Mouse (Mus musculus): Measurements from ENCODE around the gene Nutf2-ps1.
A peak's percentile ranks its signal among the peaks of the same experiment; 100 is the strongest.
"Not testable (repeated sequence)": the region's sequence is repeated elsewhere in the genome, so short reads cannot be mapped to it uniquely, and the experiment has no call there.

The Nutf2-ps1 gene

DNA sequence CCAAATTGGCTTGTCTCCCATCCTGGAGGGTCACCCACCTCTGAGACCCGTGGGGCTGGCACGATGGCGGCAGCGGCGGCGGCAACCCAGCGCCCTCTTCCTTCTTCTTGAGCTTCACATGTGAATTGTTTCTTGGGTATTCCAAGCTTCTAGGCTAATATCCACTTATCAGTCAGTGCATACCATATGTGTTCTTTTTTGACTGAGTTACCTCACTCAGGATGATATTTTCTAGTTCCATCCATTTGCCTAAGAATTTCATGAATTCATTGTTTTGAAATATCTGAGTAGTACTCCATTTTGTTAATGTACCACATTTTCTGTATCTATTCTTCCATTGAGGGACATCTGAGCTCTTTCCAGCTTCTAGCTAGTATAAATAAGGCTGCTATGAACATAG is at the start of gene Nutf2-ps1:
Nutf2-ps1 (minus strand) TSS at position 101 of the 400 bp plus-strand sequence.
- not testable (repeated sequence) for DNase-seq

DNA sequence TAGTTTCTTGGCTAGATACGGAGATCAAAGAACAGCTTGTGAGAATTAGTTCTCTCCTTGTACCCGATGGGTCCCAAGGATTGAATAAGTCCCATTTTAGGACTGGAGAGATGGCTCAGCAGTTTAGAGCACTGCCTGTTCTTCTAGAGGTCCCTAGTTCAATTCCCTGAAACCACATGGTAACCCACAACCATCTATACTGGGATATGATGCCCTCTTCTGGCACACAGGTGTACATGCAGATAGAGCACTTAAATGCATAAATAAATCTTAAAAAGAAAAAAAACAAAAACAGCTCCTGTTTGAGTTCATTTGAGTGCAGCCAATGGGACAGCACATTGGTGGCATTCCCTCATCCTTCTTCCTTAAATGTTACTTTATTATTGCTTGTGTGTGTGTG is 49.2 kb upstream of the Nutf2-ps1 start:
- no peak for DNase-seq

DNA sequence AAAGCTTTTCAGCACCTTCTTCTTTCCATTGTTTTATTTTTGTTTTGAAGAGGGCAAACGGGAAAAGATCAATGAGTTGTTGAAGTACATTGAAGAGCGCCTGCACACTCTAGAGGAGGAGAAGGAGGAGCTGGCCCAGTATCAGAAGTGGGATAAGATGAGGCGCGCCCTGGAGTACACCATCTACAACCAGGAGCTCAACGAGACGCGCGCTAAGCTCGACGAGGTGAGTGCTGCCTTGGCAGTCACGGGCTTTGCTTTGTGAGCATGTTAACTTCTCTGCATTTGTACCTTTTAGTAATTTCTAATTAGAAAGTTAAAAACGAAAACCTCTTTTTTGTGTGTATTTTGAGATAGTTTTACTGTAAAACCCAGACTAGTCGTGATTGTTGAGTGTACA is 32.8 kb upstream of the Nutf2-ps1 start:
- DNase-seq, result no peak

DNA sequence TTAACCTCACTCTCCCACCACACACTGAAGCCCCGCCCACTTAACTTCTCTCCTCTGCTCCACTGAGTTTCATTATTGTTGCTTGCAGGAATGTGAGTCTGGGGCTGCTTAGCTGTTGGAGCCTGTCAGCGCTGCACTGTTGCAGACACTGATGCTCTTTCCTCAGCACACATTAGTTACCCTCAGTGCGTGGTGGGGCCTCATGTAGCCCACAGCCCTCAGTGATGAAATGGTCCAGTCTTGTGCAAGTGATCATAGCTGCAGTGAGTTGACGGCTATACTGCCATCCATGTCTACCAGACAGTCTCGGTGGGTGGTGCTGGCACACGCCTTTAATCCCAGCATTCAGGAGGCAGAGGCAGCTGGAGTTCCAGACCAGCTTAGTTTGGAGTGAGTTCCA is 20.1 kb upstream of the Nutf2-ps1 start:
- no peak for DNase-seq

DNA sequence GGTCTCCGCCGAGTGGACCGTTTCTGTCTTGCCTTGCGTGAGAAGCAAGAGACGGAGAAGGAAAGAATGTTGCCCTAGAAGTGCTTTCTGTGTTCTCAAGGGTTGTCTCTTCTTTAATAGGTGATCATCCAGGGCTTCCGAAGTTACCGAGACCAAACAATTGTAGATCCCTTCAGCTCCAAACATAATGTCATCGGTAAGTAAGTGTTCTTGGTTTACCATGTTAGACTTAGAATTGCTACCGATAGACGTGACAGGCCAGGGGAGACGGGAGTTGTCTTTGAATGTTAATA is 12.4 kb upstream of the Nutf2-ps1 start:
- no peak for DNase-seq

DNA sequence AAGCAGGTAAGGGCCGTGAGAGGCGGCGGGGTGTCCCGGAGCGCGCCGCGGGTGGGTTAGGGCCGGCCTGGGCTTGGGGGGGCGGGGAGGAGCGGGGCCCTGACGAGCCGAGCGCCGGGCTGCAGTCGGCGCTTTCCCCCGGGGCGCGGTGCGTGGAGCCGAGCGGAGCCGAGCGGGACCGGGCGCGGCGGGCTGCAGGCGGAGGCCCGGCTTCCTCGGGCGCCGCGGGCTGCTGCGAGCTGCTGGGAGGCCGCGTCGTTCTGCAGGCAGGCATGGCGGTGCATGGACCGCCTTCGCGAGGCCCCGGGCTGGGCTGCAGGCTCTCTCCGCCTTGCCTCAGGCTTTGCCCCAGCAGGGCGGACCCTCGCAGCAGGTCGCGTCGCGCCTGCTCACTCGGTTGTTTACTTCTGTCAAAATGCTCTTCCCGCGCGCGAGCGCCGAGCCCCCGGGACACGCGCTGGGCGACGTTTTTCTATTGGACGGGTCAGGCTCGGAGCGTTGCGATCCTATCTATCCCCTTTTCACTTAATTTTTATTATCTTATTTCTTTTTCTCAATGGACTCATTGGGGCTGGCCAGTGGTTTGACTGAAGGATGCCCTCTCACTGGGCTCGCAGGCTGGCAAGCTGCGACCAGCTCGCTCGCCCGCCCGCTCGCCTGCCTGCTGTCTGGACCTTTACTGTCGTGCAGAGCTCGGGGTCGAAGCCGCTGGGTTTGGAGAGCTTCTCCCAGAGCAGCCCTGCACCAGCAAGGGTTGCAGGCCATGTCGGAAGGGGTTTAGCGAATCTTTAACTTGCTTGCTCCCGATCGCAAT is 11.9 kb upstream of the Nutf2-ps1 start:
- peak; percentile 84 for DNase-seq

DNA sequence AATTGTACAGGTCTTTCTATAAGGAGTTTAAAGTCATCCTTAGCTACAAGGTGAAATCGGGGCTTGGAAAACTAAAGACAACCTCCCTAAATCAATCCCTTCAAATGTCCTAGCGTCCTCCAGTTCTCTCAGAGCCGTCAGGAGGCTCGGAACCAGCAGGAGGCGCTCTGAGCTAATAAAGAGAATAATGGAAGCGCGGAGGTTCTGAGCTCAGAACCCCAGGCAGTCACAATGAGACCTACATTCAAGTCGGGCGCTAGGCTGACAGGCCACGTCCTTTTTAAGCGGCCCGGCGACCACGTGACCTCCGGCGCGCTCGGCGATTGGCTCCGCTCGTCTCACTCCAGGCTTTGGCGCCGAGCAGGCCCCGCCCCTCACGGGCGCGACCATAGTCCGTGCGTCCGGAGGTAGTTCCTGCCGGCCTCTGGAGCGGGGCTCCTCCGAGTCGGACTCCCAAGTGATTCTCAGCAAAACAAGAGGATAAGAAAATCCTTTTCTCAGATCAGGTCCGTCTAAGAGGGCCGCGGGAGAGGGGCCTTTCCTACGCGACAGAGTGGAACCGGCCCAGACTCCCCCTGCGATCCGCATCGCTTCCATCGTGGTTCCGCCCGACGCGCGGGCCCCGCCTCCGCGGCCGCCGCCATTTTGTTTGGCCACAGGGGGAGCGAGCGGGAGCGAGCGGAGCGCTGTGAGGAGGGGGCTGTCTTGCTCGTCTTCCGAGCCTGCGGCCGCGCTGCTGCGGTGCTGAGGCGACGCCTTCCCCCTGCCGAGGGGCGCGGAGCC is 11.1 kb upstream of the Nutf2-ps1 start, which contains the start of gene Smc3:
Smc3 (plus strand) TSS at position 642 of the 783 bp plus-strand sequence.
- DNase-seq, result peak; percentile 99

DNA sequence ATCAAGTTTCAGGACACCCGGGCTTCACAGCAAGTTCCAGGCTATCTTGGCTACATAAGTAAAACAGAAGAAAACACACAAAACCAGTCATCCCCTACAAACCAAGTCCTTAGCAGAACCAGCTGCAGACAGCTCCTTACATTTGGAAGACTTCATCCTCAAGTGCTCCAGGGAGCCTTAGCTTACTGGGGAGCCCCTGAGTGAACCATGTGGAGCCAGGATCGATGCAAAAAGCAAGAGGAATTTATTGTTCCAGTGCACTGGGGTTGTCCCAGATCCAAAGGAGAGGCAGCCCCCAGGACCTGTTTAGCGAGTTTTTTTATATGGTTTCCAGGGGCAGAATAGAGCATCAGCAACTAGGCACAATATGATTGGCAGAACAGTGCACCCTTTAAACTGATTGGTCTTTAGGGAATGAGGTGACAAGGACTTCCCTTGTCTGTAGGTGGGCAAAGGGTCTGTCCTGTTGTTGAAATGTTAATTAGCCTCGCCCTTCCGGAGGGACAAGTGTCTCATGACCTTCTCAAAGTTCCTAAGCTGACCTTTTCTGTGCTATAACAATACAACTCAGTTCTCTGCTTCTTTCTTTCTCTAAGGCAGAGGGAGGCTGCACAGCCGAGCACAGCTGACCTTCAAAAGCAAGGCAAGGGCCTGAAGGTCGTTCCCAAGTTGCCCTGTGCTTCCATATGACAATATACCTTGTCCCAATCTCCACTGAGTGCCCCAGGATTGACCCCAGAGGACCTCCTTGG is 8.0 kb upstream of the Nutf2-ps1 start:
- DNase-seq, result no peak

DNA sequence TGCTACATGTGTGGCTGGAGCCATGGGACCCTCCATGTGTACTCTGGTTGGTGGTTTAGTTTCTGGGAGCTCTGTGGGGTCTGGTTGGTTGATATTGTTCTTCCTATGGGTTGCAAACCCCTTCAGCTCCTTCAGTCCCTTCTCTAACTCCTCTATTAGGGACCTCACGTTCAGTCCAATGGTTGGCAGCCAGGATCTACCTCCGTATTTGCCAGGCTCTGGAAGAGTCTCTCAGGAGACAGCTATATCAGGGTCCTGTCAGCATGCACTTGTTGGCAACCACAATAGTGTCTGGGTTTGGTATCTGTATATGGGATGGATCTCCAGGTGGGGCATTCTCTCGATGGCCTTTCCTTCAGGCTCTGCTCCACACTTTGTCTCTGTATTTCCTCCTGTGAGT is 1.2 kb downstream of the Nutf2-ps1 start:
- not testable (repeated sequence) for DNase-seq

DNA sequence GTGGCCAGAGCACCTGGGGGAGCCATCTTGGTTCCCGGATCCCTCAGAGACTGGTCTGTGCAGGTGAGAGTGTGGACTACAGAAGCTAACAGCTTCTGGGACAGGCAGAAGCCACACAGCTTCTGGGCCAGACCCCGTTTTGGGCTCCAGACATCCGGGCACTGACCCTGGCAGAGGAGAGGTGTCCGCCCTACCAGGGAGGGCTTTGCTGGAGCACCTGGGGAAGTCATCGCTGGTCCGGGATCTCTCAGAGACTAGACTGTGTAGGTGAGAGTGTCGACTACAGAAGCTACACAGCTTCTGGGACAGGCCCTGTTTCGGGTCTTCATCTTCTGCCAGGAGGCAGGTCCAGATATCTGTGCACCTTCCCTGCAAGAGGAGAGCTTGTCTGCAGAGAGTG is 8.6 kb downstream of the Nutf2-ps1 start:
- not testable (repeated sequence) for DNase-seq

DNA sequence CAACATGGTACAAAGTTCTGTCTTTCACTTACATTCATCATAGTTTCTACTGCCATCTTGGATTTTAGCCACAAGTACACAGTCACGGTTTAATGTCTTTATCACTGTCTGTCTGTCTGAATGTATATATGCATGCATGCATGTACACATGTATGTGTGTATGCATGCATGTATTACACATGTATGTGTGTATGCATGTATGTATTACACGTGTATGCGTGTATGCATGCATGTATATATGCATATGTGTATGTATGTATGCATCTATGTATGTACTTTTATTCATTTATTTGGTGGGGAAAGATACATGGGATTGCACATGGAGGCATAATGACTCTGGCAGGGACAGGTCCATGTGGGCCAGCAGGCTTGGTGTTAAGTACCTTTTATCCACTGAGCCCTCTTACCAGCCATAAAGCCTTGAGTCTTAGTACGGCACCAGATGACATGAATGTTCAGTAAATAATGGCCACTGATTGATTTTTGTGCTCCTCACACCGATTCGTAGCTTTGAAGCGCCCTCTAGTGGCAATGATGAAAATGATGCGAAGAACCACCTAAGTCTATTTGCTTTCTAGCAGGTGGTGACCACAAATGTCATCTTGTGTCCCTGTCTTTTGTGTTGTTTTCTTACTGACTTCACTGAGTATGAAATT is 10.1 kb downstream of the Nutf2-ps1 start:
- peak; percentile 44 for DNase-seq

DNA sequence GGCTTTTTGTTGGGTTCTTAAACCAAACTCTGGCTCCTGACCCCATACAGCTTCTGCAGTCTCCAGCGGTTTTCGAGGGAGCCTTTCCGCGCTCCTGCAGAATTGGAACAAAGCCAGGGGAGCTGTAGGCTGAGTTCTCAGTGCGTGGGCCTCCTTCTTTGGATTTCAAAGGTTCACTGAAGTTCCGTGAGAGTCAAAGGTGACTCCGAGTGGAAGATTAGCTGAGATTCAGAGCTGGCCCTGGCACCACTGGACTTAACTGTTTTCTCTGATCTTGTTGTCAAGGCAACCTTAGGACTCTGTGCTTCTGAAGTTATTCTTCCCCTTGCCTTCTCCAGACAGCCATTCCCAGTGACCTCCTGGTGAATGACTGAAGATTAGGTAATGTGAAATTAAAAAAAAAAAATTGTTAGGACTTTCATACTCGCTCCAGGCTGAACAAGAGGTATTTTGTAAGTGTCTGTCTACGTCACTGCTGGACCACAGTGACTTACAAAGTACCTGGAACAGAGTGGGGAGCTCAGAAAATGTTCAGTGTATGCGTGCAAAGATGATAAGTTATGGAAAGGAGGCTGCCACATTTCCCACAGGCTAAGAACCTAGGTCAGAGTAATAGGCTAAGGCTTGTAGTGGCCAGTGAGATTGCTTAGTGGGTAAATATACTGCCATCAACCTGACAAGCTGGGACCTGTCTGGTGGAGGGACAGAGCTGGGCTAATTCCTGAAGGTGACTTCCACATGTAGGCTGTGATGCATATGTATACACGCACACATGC is 11.7 kb downstream of the Nutf2-ps1 start:
- DNase-seq, result no peak

DNA sequence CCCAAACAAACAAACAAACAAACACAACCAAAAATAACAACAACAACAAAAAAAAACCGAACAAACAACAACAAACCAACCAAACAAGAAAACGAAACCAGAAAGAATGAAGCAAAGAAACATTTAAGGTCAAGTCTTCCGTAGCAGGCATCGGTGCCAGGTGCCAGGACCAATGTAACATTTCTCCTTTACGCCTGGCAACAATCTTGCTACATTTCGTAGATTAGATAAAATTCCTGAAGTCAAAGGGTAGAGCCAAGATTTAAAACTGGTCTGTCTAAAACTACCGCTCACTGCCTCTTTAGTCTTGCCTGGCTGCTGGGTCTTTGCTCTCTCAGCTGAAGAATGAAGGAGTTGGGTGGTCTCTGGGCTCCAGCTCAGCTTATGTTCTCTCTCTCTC is 12.8 kb downstream of the Nutf2-ps1 start:
- DNase-seq, result no peak

DNA sequence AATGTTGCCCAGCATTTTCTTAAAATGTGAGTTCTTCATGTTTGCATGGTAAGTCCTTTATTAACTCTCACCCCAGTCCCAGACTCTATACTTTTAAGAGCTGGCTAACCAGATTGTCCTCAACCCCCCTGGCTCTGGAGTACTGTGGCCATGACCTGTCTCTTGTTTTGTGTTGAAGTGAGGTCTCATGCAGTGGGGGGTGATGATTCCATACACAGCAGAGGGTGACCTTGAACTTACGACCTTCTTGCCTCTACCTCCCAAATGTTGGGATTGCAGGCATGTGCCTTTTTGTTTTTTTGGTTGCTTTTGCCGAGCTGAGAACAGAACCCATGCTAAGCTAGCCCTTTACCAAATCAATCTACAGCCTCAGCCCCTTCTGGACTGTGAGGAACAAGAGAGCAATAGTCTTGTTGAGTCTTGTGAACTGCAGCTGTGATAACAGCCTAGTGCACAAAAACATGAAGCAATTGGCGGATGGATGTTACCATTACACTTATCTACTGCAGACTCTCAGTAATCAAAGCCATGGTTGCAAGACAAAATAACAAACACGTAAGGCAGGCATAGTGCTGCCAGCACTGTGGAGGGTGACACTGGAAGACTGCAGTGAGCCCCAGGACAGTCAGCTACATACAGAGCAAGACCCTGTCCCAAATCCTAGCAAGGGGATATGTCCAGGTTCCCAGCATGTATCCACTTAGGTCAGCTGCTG is 13.4 kb downstream of the Nutf2-ps1 start:
- no peak for DNase-seq

DNA sequence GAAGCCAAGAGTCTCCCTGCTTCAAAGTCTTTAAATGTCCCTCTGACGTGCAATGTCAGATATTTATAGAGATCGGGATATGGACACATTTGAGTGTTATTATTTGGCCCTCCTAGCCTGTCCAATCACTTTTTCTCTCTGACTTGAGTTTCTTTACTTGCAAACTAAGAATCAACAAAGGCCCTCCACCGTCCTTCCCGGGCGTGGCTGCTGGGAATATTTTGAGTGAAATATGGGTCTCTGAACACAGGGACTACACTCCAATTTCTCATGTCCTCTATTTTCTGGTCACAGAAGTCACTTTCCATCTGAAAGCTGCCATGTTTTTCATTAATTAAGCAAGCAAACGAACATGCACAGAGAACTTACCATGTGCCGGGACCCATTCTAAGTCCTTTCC is 14.3 kb downstream of the Nutf2-ps1 start:
- no peak for DNase-seq

DNA sequence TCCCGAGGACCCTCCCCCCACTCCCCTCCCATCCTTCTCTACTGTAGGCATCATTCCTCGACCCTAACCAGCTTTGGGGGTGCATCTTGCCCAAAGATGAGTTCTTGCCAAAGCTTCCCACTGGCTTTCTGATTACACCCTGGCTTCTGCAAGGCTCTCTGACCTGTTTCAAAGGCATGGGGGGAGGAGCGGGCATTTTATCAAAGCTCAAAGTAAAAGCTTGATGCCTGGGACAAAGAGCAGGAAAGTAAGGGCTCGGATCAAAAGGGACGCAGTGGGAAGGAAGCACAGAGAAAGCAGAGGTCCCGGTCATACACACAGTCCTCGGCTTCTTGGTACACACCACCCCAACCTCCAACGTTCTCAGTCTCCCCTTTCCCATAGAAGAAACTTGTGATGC is 14.7 kb downstream of the Nutf2-ps1 start:
- DNase-seq, result no peak

DNA sequence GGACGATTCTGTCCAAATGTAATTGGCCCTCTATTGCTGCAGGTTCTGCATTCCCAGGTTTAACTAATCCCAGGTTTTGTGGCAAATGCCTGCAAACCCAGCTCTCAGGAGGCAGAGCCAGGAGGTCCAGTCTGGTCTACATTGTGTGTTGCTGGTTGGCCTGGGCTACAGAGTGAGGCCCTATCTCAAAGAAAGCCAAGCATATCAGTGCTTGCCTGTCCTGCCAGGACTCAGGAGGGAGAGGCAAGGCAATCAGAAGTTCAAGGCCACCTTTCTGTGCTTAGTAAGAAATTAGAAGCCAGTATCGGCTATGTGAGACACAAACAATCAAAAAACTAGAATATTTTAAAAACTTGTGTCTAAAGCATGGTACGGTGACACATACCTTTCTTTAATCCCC is 15.7 kb downstream of the Nutf2-ps1 start:
- no peak for DNase-seq

DNA sequence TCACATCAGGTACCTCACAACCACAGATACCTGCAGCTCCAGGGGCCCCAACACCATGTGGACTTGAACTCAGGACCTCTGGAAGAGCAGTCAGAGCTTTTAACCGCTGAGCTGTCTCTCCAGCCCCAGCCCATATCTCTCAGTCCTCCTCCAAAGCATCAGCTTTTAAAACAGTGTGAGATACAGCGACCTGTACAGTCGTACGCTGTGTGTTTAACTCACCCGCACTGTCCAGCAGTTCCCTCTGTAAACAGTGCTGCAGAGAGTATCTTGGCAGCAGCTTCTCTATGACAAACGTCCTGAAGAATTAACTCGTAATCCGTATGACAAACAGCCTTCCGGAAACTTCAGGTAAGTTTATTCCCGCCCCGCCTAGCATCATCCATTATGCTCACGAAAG is 16.3 kb downstream of the Nutf2-ps1 start:
- no peak for DNase-seq

DNA sequence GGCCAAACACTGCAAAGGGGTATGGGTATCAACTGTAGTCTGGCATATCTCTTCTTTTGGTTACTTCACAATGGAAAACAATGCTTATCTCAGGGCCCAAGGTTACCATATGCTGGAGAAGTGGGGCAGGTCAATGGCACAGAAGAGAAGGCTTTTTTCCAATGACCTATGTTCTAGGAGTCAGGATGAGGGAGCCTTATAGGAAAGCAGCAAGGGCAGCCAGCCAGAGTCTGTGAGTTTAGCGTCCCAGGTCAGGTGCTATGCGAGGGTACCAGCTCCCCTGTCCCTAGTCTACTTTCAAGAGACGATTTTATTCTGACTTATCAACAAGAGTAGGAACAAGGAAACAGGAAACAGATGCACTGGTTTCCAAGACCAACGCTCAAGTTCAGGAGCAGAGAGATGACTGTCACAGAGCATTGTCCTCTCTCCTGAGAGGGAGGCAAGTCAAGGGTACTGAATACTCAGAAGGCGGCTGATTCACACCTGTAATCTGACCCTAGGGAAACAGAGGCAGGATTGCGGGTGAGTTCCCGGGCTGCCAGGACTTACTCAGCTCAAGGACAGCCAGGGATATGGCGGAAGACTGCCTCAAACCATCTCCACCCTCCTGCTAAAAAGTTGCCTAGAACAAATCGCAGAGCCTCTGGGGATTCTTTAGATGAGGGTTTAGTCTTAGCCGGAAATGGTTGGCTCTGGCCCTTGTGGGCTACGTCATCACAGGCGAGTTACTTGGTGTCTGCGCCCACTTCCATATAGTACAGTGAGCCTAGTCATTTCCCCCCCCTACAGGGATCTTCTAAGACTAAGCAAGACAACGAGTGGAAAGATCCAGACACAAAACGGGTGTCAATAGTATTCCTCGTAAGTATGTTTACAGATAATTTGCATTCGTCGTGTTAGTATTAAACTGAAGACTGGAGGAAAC is 17.1 kb downstream of the Nutf2-ps1 start:
- no peak for DNase-seq

DNA sequence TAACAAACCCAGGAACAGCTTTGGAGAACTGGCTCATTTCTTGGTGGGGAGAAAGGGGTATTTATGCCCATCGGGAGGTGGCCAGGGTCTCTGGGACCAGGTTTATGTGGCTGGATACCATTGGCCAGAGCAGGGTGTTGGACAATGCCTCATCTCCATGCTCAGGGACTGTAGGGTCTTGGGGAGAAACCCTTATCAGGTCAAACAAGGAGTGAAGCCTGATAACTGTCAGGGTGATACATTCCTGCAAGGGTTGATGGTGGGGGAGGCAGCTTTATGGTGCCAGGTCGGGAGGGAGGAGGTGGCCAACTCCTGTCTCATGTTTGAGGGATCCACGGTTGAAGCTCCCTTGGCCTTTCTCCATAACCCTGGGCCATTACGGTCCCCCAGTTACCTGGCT is 17.8 kb downstream of the Nutf2-ps1 start:
- DNase-seq, result no peak

Measured in liver (tissue).